Mouse (Mus musculus): ENCODE results near the gene Olfr1420.

GRCm38 (mm10) chr19:11911021-11911420 is 24.7 kb downstream of the Olfr1420 start:
- TF ChIP-seq POLR2A (IDR thresholded peaks at IDR 0.05; ENCODE audit: control insufficient read depth, low read depth, low read length) (no peak), CTCF (IDR thresholded peaks at IDR 0.05; ENCODE audit: control insufficient read depth, insufficient read depth, insufficient replicate concordance, low read depth, low read length) (no peak)
